Mouse (Mus musculus): ENCODE measurements around the gene Gpc3. TPM values are rescaled to one million over a fixed set of nuclear protein-coding genes. Genes with fewer than 3 reads are reported as not detected.

Gpc3 gene
- polyA plus RNA-seq, 1 experiment = 172 TPM

DNA sequence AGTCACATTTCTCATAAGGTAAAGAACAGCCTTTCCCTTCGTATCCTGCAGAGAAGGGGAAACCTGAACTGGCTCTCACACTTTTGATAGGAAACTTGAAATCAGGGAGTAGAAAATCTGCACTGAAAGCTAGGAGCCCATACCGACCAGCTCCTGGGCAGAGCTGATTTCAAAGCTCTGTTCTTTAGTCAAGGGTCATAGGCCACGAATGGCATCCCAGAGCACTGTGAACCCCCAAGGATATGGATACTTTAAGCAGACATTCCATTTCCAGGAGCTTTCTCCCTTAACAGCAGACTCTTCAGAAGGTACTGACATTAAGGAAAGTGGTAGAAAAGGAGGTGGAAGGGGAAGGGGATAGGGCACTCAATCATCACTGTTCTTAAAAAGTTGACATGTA, 165.3 kb downstream of the Gpc3 start:
- TF ChIP-seq CTCF (IDR thresholded peaks at IDR 0.05; ENCODE audit: insufficient read depth, low read length) = no peak
- TF ChIP-seq POLR2A (IDR thresholded peaks at IDR 0.05; ENCODE audit: borderline replicate concordance, extremely low read depth, low read depth, low read length) = no peak
- WGBS = 58% methylated on average over 3 of the region's 3 CpGs
- no peak for DNase-seq
- Histone ChIP-seq H3K4me1 (ENCODE audit: control insufficient read depth, insufficient read depth, low read length) (no peaks in the 10 kb centered on the region), H3K4me3 (replicated peaks; ENCODE audit: extremely low read depth, low read depth, low read length) (no peak overlapping the region)

DNA sequence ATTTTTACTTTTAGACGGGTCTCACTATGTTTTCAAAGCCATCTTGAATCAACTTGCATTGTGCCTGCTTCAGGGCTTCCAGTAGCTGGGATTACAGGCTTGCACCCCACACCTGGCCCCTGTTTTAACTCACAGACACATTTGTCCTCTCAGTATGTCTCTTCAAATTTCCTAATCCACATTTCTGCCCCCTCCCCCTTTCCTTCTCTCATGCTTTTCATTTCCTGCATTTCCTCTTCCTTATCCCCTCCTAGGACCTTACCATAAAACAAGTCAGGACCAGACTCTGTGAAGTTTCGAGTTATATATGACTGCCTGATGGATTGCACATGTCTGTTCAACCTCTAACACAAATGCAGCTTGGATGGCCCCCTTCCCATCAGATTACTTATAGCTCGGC, 167.2 kb downstream of the Gpc3 start:
- no peaks in the 10 kb centered on the region for H3K4me1 ChIP-seq (ENCODE audit: control insufficient read depth, insufficient read depth, low read length)
- H3K4me3 ChIP-seq (replicated peaks; ENCODE audit: extremely low read depth, low read depth, low read length) = no peak overlapping the region
- TF ChIP-seq CTCF (IDR thresholded peaks at IDR 0.05; ENCODE audit: insufficient read depth, low read length) (no peak), POLR2A (IDR thresholded peaks at IDR 0.05; ENCODE audit: borderline replicate concordance, extremely low read depth, low read depth, low read length) (no peak)
- WGBS = 59% methylated on average over 3 of the region's 3 CpGs
- no peak for DNase-seq

- Histone ChIP-seq H3K4me1 (ENCODE audit: control insufficient read depth, insufficient read depth, low read length) (no peaks in the 10 kb centered on the region), H3K4me3 (replicated peaks; ENCODE audit: extremely low read depth, low read depth, low read length) (no peak overlapping the region)
- TF ChIP-seq CTCF (IDR thresholded peaks at IDR 0.05; ENCODE audit: insufficient read depth, low read length) (no peak), POLR2A (IDR thresholded peaks at IDR 0.05; ENCODE audit: borderline replicate concordance, extremely low read depth, low read depth, low read length) (no peak)
- 56% methylated on average over 2 of the region's 2 CpGs for WGBS
- no peak for DNase-seq
Observed at GRCm38 (mm10) chrX:52444977-52445376, 168.8 kb downstream of the Gpc3 start.

DNA sequence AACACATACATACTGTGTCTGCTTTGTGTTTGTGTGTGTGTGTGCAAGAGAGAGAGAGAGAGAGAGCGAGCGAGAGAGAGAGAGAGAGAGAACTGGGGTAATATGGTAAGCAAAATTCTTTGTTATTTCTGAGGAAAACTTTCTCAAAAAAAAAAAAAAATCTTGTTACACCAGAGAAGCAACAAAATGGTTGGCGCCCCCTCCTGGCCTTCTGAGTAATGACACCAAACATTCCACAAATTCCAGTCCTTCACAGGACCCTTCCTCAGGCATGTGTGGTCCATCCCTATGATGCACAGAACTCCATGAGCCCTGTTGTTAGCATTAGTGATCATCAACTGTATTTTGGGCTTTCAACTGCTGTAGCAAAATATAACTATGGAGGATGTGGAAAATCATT, 172.0 kb downstream of the Gpc3 start:
- DNase-seq = no peak
- TF ChIP-seq POLR2A (IDR thresholded peaks at IDR 0.05; ENCODE audit: borderline replicate concordance, extremely low read depth, low read depth, low read length) = no peak
- no peak for TF ChIP-seq CTCF (IDR thresholded peaks at IDR 0.05; ENCODE audit: insufficient read depth, low read length)
- H3K4me1 ChIP-seq (ENCODE audit: control insufficient read depth, insufficient read depth, low read length) = no peaks in the 10 kb centered on the region
- H3K4me3 ChIP-seq (replicated peaks; ENCODE audit: extremely low read depth, low read depth, low read length) = no peak overlapping the region
- WGBS = 54% methylated on average over 3 of the region's 3 CpGs

DNA sequence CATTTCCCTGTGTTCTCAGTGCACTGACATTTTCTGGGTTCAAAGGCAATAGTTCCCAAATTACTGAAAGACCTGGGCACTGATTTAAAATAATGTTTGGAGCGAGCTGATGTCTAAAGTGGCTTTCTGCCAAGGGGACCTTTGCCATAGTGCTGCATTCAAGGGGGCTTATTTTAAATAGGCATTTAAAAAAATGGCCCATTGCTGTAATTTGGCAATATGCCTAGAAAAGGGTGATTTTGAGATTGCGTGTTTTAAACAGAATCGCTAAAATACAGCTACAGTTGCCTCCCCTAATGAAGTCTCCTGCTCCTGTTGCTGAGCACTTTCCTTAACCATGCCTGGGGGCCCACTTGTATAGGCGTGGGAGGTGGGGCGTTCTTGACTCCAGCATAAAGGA, 174.3 kb downstream of the Gpc3 start:
- DNase-seq = no peak
- 54% methylated on average over 5 of the region's 5 CpGs for WGBS
- TF ChIP-seq CTCF (IDR thresholded peaks at IDR 0.05; ENCODE audit: insufficient read depth, low read length) (no peak), POLR2A (IDR thresholded peaks at IDR 0.05; ENCODE audit: borderline replicate concordance, extremely low read depth, low read depth, low read length) (no peak)
- Histone ChIP-seq H3K4me1 (ENCODE audit: control insufficient read depth, insufficient read depth, low read length) (no peaks in the 10 kb centered on the region), H3K4me3 (replicated peaks; ENCODE audit: extremely low read depth, low read depth, low read length) (no peak overlapping the region)

GRCm38 (mm10) chrX:52425605-52426004, 188.1 kb downstream of the Gpc3 start:
- DNase-seq = no peak
- Histone ChIP-seq H3K4me1 (ENCODE audit: control insufficient read depth, insufficient read depth, low read length) (no peaks in the 10 kb centered on the region), H3K4me3 (replicated peaks; ENCODE audit: extremely low read depth, low read depth, low read length) (no peak overlapping the region)
- 78% methylated on average over 5 of the region's 5 CpGs for WGBS
- TF ChIP-seq CTCF (IDR thresholded peaks at IDR 0.05; ENCODE audit: insufficient read depth, low read length) (no peak), POLR2A (IDR thresholded peaks at IDR 0.05; ENCODE audit: borderline replicate concordance, extremely low read depth, low read depth, low read length) (no peak)

DNA sequence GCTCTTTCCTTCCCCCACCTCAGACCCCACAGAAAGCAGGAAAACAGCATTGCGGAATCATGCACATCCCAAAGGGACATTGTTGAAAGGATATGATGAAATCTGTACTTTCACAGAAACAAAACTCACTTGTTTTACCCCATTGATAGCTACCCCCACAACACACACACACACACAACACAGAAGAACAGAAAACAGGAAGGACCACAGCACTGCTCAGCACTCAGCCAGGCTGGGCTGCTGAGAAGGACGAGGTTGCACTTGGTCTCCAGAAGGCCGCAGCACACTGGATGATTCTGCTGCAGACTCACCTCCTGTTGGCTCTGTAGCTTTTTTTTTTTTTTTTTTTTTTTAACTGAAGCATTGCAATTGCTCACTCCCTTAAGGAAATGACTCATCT, 193.9 kb downstream of the Gpc3 start:
- TF ChIP-seq POLR2A (IDR thresholded peaks at IDR 0.05; ENCODE audit: borderline replicate concordance, extremely low read depth, low read depth, low read length) (no peak), CTCF (IDR thresholded peaks at IDR 0.05; ENCODE audit: insufficient read depth, low read length) (no peak)
- H3K4me1 ChIP-seq (ENCODE audit: control insufficient read depth, insufficient read depth, low read length) = no peaks in the 10 kb centered on the region
- no peak overlapping the region for H3K4me3 ChIP-seq (replicated peaks; ENCODE audit: extremely low read depth, low read depth, low read length)
- 71% methylated on average over 3 of the region's 3 CpGs for WGBS
- no peak for DNase-seq

- 86% methylated on average over 3 of the region's 3 CpGs for WGBS
- H3K4me1 ChIP-seq (ENCODE audit: control insufficient read depth, insufficient read depth, low read length) = no peaks in the 10 kb centered on the region
Observed at GRCm38 (mm10) chrX:52412936-52413335, 200.8 kb downstream of the Gpc3 start.

GRCm38 (mm10) chrX:52401188-52401587, 212.6 kb downstream of the Gpc3 start:
- 92% methylated on average over 2 of the region's 2 CpGs for WGBS
- Histone ChIP-seq H3K4me3 (replicated peaks; ENCODE audit: extremely low read depth, low read depth, low read length) (no peak overlapping the region), H3K4me1 (ENCODE audit: control insufficient read depth, insufficient read depth, low read length) (no peaks in the 10 kb centered on the region)
- no peak for DNase-seq
- TF ChIP-seq POLR2A (IDR thresholded peaks at IDR 0.05; ENCODE audit: borderline replicate concordance, extremely low read depth, low read depth, low read length) = no peak
- TF ChIP-seq CTCF (IDR thresholded peaks at IDR 0.05; ENCODE audit: insufficient read depth, low read length) = no peak

More at GRCm38 (mm10) chrX:52412936-52413335, 200.8 kb downstream of the Gpc3 start:
- TF ChIP-seq CTCF (IDR thresholded peaks at IDR 0.05; ENCODE audit: insufficient read depth, low read length) (no peak), POLR2A (IDR thresholded peaks at IDR 0.05; ENCODE audit: borderline replicate concordance, extremely low read depth, low read depth, low read length) (no peak)
- no peak overlapping the region for H3K4me3 ChIP-seq (replicated peaks; ENCODE audit: extremely low read depth, low read depth, low read length)
- no peak for DNase-seq

- TF ChIP-seq CTCF (IDR thresholded peaks at IDR 0.05; ENCODE audit: insufficient read depth, low read length) = peak; percentile 45; the same call in 1 of the 2 replicates
- TF ChIP-seq POLR2A (IDR thresholded peaks at IDR 0.05; ENCODE audit: borderline replicate concordance, extremely low read depth, low read depth, low read length) = no peak
- 49% methylated on average over 3 of the region's 3 CpGs for WGBS
- no peak for DNase-seq
- no peak overlapping the region for H3K4me3 ChIP-seq (replicated peaks; ENCODE audit: extremely low read depth, low read depth, low read length)
- H3K4me1 ChIP-seq (ENCODE audit: control insufficient read depth, insufficient read depth, low read length) = no peaks in the 10 kb centered on the region
Observed at GRCm38 (mm10) chrX:52375129-52375528, 238.6 kb downstream of the Gpc3 start.
